Mouse (Mus musculus) natural killer cell, adult 2 months (primary cell): ENCODE measurements at regions not wholly inside any gene's neighbourhood (a gene's known extent, or its start where the extent isn't known, plus 50 kb on each side); places are given as distances from the start of the nearest gene placed in this dataset.

Source experiments
- DNase-seq, 2 experiments: peaks; one replicate each; pipeline ENCODE4 v3.0.0; 2022; ENCODE audit warnings: low spot score in 2 of 2

GRCm38 (mm10) chr6:135627928-135628327, 265.6 kb downstream of the Emp1 start:
- no peak for DNase-seq

DNA sequence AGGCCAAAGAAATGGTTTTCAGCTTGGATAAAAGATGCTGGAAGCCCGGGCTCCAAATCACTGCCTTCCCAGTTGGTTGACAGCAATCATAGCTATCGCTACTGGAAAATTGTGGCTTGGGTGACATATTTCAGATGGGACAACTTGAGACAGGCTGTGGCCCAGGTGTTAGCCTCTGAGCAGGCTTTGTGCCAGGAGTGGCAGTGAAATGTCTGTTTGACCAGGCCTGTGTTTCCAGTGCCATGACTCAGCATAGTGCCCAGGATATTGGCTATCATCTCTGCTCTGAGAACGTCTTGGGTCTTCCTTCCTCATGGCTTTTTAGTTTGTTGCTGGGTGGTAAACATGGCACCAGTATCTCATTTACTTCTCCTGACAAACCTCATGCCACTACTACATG, 266.9 kb downstream of the Emp1 start:
- no peak for DNase-seq

DNA sequence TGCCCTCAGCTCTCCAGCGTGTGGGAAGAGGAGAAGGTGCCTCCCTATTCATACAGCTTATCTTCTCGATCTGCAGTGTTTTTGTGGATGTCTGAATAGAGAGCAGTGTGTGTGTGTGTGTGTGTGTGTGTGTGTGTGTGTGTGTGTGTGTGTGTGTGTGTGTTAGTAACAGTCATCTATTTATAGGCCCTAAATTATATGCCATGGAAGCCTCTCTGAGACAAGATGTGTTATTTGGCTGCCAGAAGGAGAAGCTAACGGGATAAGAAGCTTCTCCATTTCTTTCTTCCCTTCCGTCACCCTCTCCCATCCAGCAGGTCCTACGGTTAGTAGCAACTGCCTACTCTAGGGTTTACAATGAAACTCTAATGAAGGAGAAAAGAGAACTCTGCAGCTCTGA, 270.3 kb downstream of the Emp1 start:
- no peak for DNase-seq

GRCm38 (mm10) chr6:135636648-135637047, 274.3 kb downstream of the Emp1 start:
- DNase-seq: no peak

- no peak for DNase-seq
Observed at GRCm38 (mm10) chr6:135642711-135643110, 280.4 kb downstream of the Emp1 start.

- no peak for DNase-seq
Observed at GRCm38 (mm10) chr6:135646177-135646576, 283.8 kb downstream of the Emp1 start.

GRCm38 (mm10) chr6:135653002-135653401, 290.7 kb downstream of the Emp1 start:
- no peak for DNase-seq

DNA sequence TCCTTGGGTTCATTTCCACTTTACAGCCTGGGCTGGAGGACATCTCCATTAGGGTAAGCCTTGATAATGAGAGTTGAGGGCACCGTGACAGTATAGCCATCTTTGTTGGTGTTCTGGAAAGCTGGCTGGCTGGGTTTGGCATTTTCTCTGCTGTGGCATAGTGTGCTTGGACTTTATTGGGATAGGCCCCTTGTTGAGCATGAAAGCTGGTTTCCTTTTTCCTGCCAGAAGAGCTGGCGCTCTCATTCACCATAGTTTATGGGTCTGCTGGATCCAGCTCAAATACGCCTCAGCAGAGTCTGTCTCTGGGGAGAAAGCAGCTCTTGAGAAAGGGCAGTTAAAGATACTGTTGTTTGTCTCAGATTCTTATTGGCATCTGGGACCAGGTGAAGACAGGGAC, 300.0 kb downstream of the Emp1 start:
- no peak for DNase-seq

DNA sequence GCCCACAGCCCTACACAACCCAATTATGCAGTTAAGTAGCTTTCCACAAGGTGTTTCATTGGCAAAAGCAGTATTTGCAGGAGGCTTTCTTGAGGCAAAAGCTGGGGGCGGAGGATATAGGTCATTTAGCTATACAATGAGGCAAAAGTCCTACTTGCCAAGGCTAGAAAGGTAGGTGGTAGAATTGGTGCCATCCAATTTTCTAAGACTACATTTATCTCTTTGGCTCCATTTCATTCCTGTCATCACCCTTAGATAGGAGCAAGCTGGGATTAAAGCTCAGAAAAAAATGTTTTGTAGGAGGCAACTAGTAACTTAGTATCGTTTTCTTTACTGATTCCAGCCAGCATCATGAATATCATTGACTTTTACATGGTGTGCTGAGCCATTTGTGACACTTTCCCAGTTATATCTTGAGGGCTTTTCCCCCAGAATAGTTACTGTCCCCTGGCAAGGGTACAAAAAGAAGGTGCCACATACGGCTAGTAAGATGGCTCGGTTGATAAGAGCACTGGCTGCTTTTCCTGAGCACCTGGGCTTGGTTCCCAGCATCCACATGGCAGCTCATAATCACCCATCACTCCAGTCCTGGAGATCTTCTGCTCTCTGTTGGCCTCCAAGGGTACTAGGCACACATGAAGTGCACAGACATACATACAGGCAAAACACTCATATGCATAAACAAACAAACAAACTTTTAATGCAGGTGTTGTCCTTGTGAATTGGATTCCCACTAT, 300.6 kb downstream of the Emp1 start:
- DNase-seq: no peak
